Mouse (Mus musculus): ENCODE results near the gene Pxylp1. TPM values are rescaled to one million over a fixed set of nuclear protein-coding genes. Genes with fewer than 3 reads are reported as not detected.

The Pxylp1 gene
- polyA plus RNA-seq, 1 experiment = 1.2 TPM

DNA sequence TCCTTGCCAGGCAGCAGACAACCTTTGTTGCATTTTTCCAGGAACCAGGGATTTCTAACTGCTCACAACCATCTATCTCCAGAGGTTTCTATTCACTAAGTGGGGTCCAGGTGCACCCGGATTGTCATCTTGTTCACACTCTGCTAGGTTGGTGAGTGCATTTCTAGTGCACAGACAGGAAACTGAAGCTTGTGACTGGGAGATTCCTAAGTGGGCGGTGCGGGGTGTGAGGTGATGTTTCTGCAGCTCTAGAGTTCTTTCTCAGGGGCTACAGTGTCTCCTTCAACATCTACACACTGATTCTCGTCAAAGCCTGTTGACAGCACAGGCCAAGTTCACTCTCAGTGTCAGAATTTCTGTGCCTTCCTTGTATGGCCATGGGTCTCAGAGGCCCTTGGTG is 34.6 kb downstream of the Pxylp1 start:
- H3K4me1 ChIP-seq (ENCODE audit: control insufficient read depth, insufficient read depth, insufficient read length, low read length) = no peaks in the 10 kb centered on the region
- no peak overlapping the region for H3K27ac ChIP-seq (replicated peaks; ENCODE audit: low read depth, low read length)
- H3K4me3 ChIP-seq (ENCODE audit: insufficient read depth, low read depth, low read length) = no peak overlapping the region

DNA sequence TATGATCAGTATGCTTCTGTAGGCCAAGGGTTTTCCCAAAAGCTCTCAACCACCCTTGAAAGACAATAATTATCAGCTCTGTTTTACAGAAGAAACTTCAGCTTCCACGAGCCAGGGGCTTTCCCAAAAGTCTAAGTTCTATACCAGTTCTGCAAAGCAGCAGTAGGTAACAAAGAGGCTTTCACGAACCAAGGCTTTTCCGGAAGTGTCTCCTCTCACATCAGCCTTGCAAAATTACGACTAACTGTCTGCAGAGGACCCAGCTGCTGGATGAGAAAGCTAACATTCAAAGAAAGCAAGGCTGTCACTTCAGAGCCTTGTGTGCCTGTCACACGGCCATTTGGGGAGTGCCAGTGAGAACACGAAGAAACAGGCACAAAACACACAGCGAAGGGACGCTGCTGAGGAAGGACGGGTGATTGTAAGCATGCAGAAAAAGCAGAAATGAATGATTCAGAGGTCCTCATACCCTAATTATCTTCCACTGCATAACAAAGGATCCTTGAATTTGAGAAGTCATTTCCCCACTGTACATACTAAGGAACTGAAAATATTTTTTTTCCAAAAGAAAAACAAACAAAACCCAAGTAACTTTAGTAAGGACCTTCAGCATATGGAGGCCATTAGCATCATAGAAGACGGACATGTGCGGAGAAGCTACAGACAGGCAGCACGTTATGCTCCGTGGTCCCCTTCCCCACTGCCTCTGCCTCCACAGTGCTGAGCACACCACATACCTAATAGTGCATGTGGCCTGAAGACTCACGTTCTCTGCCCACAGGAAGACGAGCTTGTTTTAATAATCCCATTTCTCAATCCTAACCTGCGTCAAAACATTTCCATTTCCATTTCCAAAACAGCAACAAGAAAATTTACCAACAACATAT is 38.9 kb downstream of the Pxylp1 start:
- H3K4me1 ChIP-seq (ENCODE audit: control insufficient read depth, insufficient read depth, insufficient read length, low read length) = no peaks in the 10 kb centered on the region
- H3K4me3 ChIP-seq (ENCODE audit: insufficient read depth, low read depth, low read length) = no peak overlapping the region
- no peak overlapping the region for H3K27ac ChIP-seq (replicated peaks; ENCODE audit: low read depth, low read length)

DNA sequence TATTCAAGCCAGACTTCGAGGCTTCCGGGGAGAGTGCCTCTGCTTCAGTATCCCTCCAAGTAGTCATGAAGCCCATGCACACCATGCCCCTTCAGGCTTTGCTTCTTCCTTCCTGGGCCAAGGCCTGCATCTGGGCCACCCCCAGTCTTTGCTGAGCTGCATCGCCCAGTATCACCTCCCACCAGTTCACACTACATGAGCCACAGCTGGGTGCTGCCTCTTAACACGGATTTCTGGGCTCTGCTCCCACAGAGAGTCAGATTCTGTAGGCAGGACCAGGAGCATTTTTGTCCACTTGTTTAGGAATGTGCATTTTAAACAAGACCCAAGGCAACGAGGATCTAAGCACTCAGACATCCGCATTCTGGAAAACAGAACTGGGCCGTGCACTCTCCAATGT is 40.8 kb downstream of the Pxylp1 start:
- no peak overlapping the region for H3K4me3 ChIP-seq (ENCODE audit: insufficient read depth, low read depth, low read length)
- H3K4me1 ChIP-seq (ENCODE audit: control insufficient read depth, insufficient read depth, insufficient read length, low read length) = no peaks in the 10 kb centered on the region
- no peak overlapping the region for H3K27ac ChIP-seq (replicated peaks; ENCODE audit: low read depth, low read length)

DNA sequence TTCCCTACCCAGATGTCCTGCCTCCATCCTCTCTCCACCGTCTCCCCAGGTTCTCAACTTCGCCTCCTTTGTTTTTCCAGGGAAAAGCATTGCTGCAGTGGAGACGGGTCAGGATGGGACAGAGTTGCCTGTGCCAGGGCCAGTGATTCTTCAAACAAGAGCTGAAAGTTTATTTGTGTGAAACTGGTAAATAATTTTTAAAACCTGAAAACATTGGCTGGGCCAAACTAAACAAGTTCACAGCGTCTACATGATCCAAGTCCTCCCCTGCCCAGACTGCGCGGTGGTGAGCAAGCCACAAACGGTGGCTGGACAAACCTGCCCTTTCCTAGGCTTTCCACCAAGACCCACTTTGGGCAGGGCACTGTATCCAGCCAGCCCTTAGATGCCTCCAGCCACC is 41.4 kb downstream of the Pxylp1 start:
- Histone ChIP-seq H3K4me3 (ENCODE audit: insufficient read depth, low read depth, low read length) (no peak overlapping the region), H3K4me1 (ENCODE audit: control insufficient read depth, insufficient read depth, insufficient read length, low read length) (no peaks in the 10 kb centered on the region), H3K27ac (replicated peaks; ENCODE audit: low read depth, low read length) (no peak overlapping the region)

DNA sequence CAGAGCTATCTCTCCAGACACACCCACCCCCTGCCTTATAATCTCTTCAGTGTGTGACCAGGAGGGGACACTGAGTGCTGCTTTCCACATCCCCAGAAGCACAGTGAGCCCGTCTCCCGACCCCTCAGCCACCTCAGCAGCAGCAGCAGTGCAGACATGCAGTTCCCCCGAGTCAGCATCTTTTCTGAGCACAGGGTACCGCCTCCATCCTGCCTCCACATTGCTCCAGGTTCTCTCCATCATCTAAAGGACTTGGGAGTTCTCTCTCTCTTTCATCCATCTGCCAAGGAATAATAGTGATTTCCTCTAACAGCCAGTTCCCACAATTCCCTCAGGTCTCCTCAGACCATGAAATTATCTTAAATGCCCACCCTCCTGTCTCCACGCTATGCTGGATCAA is 43.5 kb downstream of the Pxylp1 start:
- Histone ChIP-seq H3K27ac (replicated peaks; ENCODE audit: low read depth, low read length) (no peak overlapping the region), H3K4me3 (ENCODE audit: insufficient read depth, low read depth, low read length) (no peak overlapping the region), H3K4me1 (ENCODE audit: control insufficient read depth, insufficient read depth, insufficient read length, low read length) (no peaks in the 10 kb centered on the region)

DNA sequence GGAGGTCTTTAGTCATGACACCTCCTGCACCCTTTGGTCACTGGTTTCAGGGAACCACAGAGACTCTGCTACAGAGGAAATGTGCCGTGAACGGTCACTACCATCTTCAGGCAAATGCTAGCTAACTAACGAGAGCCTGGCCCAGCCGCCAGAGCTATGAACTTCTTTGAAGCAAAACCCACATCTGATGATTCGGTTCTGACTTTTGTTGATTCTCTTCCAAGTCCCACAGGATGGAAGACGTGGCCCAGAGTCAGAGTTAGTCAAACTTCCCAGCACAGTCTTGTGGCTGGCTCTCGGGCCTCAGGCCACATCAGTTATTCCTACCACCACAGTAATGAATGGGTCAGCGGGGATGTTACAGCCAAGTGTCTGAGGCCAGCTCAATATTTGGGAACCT is 46.1 kb downstream of the Pxylp1 start:
- Histone ChIP-seq H3K4me3 (ENCODE audit: insufficient read depth, low read depth, low read length) (no peak overlapping the region), H3K4me1 (ENCODE audit: control insufficient read depth, insufficient read depth, insufficient read length, low read length) (no peaks in the 10 kb centered on the region), H3K27ac (replicated peaks; ENCODE audit: low read depth, low read length) (no peak overlapping the region)

DNA sequence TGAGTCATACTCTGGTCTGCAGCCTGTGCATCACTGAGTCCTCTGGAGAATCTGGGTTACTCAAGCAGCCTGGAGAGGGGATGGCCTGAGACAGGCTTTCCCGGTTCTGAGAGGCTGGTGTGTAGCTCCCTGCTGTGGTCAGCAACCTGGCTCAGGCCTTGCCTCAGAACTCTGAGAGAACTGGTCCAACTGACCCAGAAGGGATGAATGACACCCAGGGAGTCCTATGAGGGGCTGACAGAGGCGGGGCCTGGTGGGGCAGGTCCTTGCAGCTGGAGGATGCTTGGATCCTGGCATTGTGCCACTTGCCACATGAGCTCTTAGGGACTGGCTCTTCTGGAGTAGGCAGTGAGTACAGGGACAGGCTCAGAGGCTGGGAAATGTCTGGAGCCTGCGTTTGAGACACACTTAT is 47.7 kb downstream of the Pxylp1 start:
- Histone ChIP-seq H3K27ac (replicated peaks; ENCODE audit: low read depth, low read length) (no peak overlapping the region), H3K4me1 (ENCODE audit: control insufficient read depth, insufficient read depth, insufficient read length, low read length) (no peaks in the 10 kb centered on the region), H3K4me3 (ENCODE audit: insufficient read depth, low read depth, low read length) (no peak overlapping the region)

DNA sequence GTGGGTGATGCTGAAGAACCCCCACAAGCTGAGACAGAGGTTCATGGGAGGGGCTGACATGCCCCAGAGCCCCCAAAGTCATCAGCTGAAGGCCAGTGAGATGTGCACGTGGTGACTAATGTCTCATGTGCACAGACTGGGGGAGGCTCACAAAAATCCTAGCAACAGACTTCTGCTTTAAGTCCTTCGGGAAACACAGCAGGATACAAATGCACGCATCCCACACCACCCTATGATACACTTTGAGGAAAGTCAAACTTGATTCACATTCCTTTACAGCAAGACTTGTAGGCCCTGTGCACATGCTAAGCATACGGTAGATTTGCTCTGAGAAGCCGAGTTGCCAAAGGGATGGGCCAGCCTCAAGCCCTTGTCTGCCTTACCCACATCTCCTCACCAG is 53.1 kb downstream of the Pxylp1 start:
- Histone ChIP-seq H3K4me1 (ENCODE audit: control insufficient read depth, insufficient read depth, insufficient read length, low read length) (no peaks in the 10 kb centered on the region), H3K4me3 (ENCODE audit: insufficient read depth, low read depth, low read length) (no peak overlapping the region), H3K27ac (replicated peaks; ENCODE audit: low read depth, low read length) (no peak overlapping the region)

DNA sequence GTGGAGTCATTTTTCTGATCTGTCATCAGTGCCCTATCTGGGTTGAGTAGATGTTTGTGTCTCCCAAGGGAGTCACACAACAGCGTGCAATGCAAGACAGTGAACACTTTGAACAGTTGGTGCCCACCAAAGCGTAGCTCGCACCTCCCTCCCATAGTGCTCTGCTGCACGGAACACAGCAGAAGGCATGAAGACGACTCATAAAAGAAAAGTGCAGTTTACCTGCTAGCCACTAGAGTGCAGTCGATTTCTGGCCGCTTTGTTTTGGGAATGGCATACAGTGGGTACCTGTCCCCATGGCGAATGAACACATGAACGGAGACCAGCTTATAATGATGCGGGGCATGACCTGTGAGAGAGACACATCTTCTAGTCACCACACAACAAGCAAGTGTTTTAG is 53.6 kb downstream of the Pxylp1 start:
- H3K27ac ChIP-seq (replicated peaks; ENCODE audit: low read depth, low read length) = no peak overlapping the region
- H3K4me1 ChIP-seq (ENCODE audit: control insufficient read depth, insufficient read depth, insufficient read length, low read length) = no peaks in the 10 kb centered on the region
- no peak overlapping the region for H3K4me3 ChIP-seq (ENCODE audit: insufficient read depth, low read depth, low read length)

DNA sequence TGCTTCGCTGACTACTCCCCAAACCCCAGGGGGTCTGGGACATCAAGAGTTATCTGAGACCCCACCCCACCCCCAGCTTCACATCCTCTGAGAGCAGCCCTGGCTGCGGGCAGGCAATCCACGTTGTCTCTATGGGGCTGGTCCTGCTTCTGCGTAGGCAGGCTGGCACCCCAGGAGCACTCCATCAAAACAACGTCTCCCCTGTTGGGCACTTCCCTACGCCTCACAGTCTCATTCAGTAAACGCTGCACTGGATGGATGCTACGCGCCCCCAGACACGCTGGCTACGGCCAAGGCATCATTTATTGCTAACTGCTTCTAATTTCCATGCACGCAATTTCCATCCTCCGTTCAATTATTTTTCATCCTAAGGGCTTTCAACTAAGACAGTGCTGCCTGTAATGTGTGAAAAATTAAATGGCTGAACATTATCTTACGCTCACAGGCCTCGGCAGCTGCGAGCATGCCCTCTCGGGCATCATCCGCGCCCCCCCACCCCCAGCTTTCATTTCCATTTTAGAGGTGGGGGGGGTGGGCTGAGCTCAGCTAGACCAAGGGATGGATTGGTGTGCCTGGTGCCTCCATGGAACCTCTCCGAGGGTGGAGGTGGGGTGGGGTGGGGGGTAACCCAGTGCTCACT is 54.6 kb downstream of the Pxylp1 start:
- Histone ChIP-seq H3K27ac (replicated peaks; ENCODE audit: low read depth, low read length) (no peak overlapping the region), H3K4me3 (ENCODE audit: insufficient read depth, low read depth, low read length) (no peak overlapping the region), H3K4me1 (ENCODE audit: control insufficient read depth, insufficient read depth, insufficient read length, low read length) (no peaks in the 10 kb centered on the region)

DNA sequence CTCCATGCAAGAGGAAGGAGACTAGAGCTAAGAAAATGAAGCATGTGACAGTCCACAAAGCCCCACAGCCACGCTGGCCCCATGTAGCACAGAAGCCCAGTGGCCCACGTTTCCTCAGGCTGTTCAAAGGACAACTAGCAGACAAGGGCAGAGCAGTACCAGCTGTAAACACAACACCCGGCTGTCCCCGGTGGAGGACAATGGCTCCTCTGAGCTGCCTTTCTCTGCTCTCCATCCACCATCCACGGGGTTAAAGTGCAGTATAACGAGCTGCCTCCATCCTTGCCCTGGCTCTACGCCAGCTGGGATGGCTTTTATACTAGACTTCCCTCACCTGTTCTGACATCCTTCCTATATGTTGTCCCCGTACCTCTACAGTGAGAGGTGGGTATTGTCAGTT is 55.5 kb downstream of the Pxylp1 start:
- Histone ChIP-seq H3K4me1 (ENCODE audit: control insufficient read depth, insufficient read depth, insufficient read length, low read length) (no peaks in the 10 kb centered on the region), H3K4me3 (ENCODE audit: insufficient read depth, low read depth, low read length) (no peak overlapping the region), H3K27ac (replicated peaks; ENCODE audit: low read depth, low read length) (no peak overlapping the region)

DNA sequence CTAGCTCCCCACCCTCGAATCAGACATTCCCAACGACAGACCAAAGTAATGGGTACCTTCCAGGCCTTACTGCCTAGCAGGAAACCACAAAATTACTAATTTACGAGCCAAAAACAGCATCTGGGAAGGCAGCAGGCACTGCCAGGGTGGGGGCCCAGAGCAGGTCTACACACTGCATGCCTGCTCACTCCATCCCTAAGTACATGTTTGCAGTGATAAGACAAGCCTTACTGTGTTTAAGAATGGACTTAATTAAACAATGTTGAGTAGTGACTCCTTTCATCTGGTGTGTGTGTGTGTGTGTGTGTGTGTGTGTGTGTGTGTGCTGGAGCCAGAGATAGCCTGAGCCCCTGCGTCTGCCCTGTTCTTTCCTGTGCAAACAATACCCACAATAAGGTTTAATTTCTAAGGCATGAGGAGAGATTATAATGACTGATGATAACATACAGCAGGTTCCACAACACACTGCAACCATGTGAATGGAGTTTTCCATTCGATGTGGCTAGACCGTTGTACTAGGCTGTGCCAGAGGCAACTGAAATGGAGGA is 57.0 kb downstream of the Pxylp1 start:
- H3K27ac ChIP-seq (replicated peaks; ENCODE audit: low read depth, low read length) = no peak overlapping the region
- H3K4me1 ChIP-seq (ENCODE audit: control insufficient read depth, insufficient read depth, insufficient read length, low read length) = no peaks in the 10 kb centered on the region

DNA sequence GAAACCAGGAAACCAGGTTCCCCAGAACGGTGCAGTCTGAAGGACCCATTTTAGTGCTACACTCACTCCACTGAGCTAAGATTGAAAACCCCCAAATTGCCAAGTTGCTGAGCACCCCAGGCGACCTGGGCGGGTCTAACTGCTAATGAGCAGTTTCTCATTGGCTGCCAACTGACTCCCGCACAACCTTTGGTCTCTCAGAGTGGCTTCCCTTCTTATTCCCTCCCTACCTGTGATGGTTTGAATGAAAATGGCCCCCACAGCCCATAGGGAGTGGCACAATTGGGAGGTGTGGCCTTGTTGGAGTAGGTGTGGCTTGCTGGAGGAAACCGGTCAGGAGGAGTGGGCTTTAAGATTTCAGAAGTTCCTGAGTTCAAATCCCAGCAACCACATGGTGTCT is 58.9 kb downstream of the Pxylp1 start:
- Histone ChIP-seq H3K4me3 (ENCODE audit: insufficient read depth, low read depth, low read length) (no peak overlapping the region), H3K4me1 (ENCODE audit: control insufficient read depth, insufficient read depth, insufficient read length, low read length) (no peaks in the 10 kb centered on the region), H3K27ac (replicated peaks; ENCODE audit: low read depth, low read length) (no peak overlapping the region)

More for the DNA sequence above, 57.0 kb downstream of the Pxylp1 start:
- H3K4me3 ChIP-seq (ENCODE audit: insufficient read depth, low read depth, low read length) = no peak overlapping the region

DNA sequence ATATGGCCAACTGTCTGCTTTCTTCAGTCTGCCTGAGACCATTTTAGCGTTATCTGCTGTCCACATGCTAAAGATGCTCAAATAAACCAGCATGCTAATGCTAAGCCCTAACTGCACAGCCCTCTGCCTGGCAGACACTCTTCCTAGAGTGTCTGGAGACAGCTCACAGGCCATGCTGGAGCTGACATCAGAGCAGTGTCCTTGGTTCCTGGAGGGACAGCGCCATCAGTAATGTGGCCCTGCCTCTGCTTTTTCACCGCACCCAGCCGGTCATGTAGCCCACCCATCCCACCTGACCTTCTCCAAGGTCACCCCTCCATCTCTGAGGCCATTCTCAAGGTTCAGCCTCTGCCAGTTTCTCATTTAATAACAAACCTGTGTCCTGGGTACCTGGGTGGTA is 60.0 kb downstream of the Pxylp1 start:
- no peak overlapping the region for H3K4me3 ChIP-seq (ENCODE audit: insufficient read depth, low read depth, low read length)
- H3K27ac ChIP-seq (replicated peaks; ENCODE audit: low read depth, low read length) = no peak overlapping the region
- no peaks in the 10 kb centered on the region for H3K4me1 ChIP-seq (ENCODE audit: control insufficient read depth, insufficient read depth, insufficient read length, low read length)

DNA sequence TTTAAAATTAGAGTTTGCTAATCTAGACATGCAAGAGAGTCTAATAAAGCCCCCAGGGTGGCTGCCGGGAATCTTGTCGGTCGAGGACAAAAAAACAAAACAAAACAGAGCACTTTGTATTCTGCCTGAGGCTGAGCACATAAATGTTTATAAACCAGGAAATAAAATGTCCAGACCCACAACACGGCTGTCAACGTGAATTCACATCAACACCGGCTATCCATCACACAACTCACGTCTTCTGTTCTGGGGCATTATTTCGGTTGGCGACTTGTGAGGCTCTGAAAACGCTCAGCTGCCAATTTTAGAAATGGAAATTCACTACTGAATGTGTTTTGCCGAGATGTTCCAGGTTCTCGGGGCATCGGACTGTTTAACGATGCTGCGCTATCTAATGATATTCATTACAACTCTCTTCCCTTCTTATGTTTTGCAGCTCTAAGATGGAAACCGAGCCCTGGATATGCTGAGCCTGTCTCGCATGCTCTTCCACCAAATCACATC is 61.6 kb downstream of the Pxylp1 start:
- no peak overlapping the region for H3K4me3 ChIP-seq (ENCODE audit: insufficient read depth, low read depth, low read length)
- no peaks in the 10 kb centered on the region for H3K4me1 ChIP-seq (ENCODE audit: control insufficient read depth, insufficient read depth, insufficient read length, low read length)
- no peak overlapping the region for H3K27ac ChIP-seq (replicated peaks; ENCODE audit: low read depth, low read length)
